Mouse (Mus musculus) lung, adult 2 months (tissue): ENCODE data around the gene Gm3409.

ENCODE experiments used
- CTCF ChIP-seq: fragments of 200-500 bp; IDR thresholded peaks from 2 replicates; pipeline ENCODE4 v1.5.1; 2011; ENCODE audit warnings: mild to moderate bottlenecking, low read length, control low read depth; ENCODE audit not compliant: insufficient read depth
- POLR2A ChIP-seq: fragments of 200-500 bp; IDR thresholded peaks from 2 replicates; pipeline ENCODE4 v1.6.1; 2011; ENCODE audit warnings: low read depth, mild to moderate bottlenecking, control low read depth, low read length, borderline replicate concordance; ENCODE audit errors: extremely low read depth

- TF ChIP-seq POLR2A (no peak), CTCF (no peak)
Measured at GRCm38 (mm10) chr5:146567054-146567453, 29.6 kb downstream of the Gm3409 start.
